Mouse (Mus musculus) small intestine, adult 10 weeks (tissue): ENCODE data around the gene Tnfsf11. TPM values are rescaled to one million over a fixed set of nuclear protein-coding genes. Genes with fewer than 3 reads are reported as not detected.

Source experiments
- polyA plus RNA-seq: library from polyadenylated mRNA; stranded (reverse); fragments of 350-450 nt; fragmentation: Illumina TruSeq; extraction: RNeasy Lipid Tissue Mini Kit (QIAGEN cat#74804); gene quantifications from one replicate; pipeline ENCODE4 v1.2.3, GENCODE M21; 2014; ENCODE audit warnings: low replicate concordance

The Tnfsf11 gene
- polyA plus RNA-seq, result 0.89 TPM

DNA sequence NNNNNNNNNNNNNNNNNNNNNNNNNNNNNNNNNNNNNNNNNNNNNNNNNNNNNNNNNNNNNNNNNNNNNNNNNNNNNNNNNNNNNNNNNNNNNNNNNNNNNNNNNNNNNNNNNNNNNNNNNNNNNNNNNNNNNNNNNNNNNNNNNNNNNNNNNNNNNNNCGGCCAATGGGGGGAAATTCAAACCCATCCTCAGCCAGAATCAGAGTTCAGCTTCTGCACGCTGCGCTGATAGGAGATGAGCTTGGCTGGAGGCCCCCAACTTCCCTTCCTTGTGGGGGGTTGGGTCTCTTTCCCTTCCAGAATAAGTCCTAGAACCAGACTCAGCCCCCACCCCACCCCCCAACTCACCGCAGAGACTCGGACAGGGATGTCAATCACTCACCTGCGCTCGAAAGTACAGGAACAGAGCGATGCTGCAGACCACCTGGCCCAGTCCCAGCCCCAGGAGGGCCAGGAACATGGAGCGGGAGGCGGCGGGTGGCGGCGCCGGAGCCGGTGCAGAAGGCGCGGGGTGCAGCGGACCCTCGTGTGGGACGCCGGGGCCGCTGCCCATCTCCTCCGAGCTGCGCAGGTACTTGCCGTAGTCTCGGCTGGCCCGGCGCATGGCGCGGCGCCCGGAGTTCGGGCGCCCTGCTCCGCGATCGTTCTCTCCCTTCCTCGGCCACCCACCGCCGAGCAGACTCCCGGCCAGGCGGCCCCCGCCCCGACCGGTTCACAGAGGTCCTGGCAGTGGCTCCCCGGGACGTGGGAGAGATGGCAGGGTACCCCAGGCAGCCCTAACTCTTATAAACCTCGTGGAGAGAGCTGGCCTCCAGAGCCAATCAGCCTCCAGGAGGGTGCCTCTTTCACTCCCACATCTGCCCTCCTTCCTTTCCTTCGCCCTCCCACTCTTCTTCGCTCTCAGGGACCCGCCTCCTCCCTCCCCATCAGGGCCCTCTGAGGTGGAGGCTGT lies at the start of gene Tnfsf11:
TSS of gene Tnfsf11 (minus strand) at position 758 of the 952 bp plus-strand sequence.

Other genes starting within 250 kb of the Tnfsf11 start
- gene Fam216b, start 219.0 kb downstream of the Tnfsf11 start, polyA plus RNA-seq, result not detected
- 44.1 TPM for gene Akap11, start 228.8 kb upstream of the Tnfsf11 start, polyA plus RNA-seq